Mouse (Mus musculus): ENCODE measurements at regions not wholly inside any gene's neighbourhood (a gene's known extent, or its start where the extent isn't known, plus 50 kb on each side); places are given as distances from the start of the nearest gene placed in this dataset.

GRCm38 (mm10) chr17:4464286-4464880 lies 529.7 kb upstream of the Arid1b start:
- Histone ChIP-seq H3K27me3 (no peaks in the 10 kb centered on the region), H3K27ac (peak overlapping the region; percentile 0; the same call in 1 of the 2 replicates), H3K9ac (no peak overlapping the region), H3K9me3 (no peaks in the 10 kb centered on the region), H3K4me3 (no peak overlapping the region), H3K36me3 (no peaks in the 10 kb centered on the region), H3K4me2 (no peak overlapping the region), H3K4me1 (peaks cover 12% of the 10 kb centered on the region; the same call in 1 of the 2 replicates)
- ATAC-seq (ENCODE audit: borderline replicate concordance, extremely low read depth, low FRiP score, low TSS enrichment) = peak; percentile 52; the same call in 1 of the 2 replicates
- WGBS = 33% methylated on average over 2 of the region's 2 CpGs

GRCm38 (mm10) chr17:4465741-4466140 lies 528.4 kb upstream of the Arid1b start:
- H3K4me2 ChIP-seq = no peak overlapping the region
- no peaks in the 10 kb centered on the region for H3K27me3 ChIP-seq
- ATAC-seq (ENCODE audit: borderline replicate concordance, extremely low read depth, low FRiP score, low TSS enrichment) = no peak
- H3K4me1 ChIP-seq = peaks cover 12% of the 10 kb centered on the region; the same call in 1 of the 2 replicates
- H3K36me3 ChIP-seq = no peaks in the 10 kb centered on the region
- H3K27ac ChIP-seq = no peak overlapping the region
- no peaks in the 10 kb centered on the region for H3K9me3 ChIP-seq
- 83% methylated on average over 6 of the region's 6 CpGs for WGBS
- no peak overlapping the region for H3K4me3 ChIP-seq
- no peak overlapping the region for H3K9ac ChIP-seq

DNA sequence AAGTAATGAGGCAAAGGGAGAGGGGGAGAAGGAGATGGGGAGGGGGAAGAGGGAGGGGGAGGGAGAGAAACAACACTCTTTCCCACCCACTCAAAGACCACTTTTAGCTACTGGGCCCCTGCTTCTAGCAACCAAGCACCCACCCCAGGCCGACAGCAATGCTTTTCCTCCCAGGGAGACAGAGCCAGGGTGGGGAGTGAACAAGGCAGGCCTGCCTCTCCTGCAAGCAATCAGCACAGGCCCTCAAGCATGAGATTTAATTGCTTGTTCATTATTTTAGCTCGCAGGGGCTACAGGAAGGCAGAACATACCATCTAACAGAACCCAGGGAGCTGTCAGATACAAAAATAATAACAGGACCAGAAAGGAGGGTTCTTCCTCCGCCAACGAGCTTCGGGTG lies 521.7 kb upstream of the Arid1b start:
- Histone ChIP-seq H3K4me1 (no peaks in the 10 kb centered on the region), H3K36me3 (no peaks in the 10 kb centered on the region), H3K4me2 (no peak overlapping the region), H3K9me3 (no peaks in the 10 kb centered on the region), H3K27ac (no peak overlapping the region), H3K9ac (no peak overlapping the region), H3K4me3 (no peak overlapping the region), H3K27me3 (no peaks in the 10 kb centered on the region)
- WGBS = 68% methylated on average over 5 of the region's 5 CpGs
- ATAC-seq (ENCODE audit: borderline replicate concordance, extremely low read depth, low FRiP score, low TSS enrichment) = no peak

GRCm38 (mm10) chr17:4474350-4474749 lies 519.8 kb upstream of the Arid1b start:
- H3K4me3 ChIP-seq = no peak overlapping the region
- ATAC-seq (ENCODE audit: borderline replicate concordance, extremely low read depth, low FRiP score, low TSS enrichment) = no peak
- WGBS = 70% methylated on average over 5 of the region's 5 CpGs
- H3K27me3 ChIP-seq = no peaks in the 10 kb centered on the region
- no peaks in the 10 kb centered on the region for H3K9me3 ChIP-seq
- H3K4me2 ChIP-seq = no peak overlapping the region
- H3K9ac ChIP-seq = no peak overlapping the region
- H3K36me3 ChIP-seq = no peaks in the 10 kb centered on the region
- H3K27ac ChIP-seq = no peak overlapping the region
- no peaks in the 10 kb centered on the region for H3K4me1 ChIP-seq

DNA sequence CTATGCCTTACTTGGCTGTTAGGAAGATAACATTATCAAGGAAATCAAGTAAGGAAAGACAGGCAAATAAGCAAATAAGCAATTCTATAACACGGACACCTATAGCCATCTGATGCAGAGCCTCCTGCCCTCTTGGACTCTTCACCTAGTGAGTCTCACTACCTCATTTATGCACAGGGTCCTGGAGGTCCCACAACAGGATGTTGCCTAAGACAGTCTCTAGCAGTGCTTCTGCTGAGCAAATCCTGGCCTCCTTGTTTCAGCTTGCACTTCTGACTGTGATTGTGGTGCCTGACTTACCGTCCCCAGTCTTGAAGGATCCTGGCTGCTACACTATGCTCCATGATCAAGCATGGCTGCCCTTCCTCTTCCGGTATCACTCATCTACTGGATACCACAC lies 518.5 kb upstream of the Arid1b start:
- Histone ChIP-seq H3K27ac (no peak overlapping the region), H3K4me3 (no peak overlapping the region), H3K27me3 (no peaks in the 10 kb centered on the region), H3K9ac (no peak overlapping the region), H3K36me3 (no peaks in the 10 kb centered on the region), H3K4me1 (no peaks in the 10 kb centered on the region), H3K9me3 (no peaks in the 10 kb centered on the region), H3K4me2 (no peak overlapping the region)
- ATAC-seq (ENCODE audit: borderline replicate concordance, extremely low read depth, low FRiP score, low TSS enrichment) = no peak
- WGBS = 89% methylated on average over 3 of the region's 3 CpGs

DNA sequence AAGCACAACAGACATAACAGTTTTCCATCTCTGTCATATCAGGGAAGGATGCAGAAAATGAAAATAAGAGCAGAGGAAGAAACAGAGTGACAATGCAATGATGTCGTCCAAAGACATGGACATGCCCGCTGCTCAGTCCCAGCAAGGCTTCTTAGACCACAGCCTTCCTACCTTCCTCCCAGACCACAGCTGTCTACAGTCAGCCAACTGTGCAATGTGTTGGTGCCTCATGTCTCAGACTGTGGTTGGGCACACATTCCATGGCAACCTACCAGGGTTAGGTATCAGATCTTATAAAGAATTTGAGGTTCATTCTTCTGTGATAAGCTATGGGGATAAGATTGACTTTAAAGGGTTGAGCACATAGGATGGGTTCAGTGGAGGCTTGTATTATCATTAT lies 499.7 kb upstream of the Arid1b start:
- Histone ChIP-seq H3K4me3 (no peak overlapping the region), H3K9ac (no peak overlapping the region), H3K36me3 (no peaks in the 10 kb centered on the region), H3K27ac (no peak overlapping the region), H3K27me3 (no peaks in the 10 kb centered on the region), H3K4me2 (no peak overlapping the region), H3K4me1 (no peaks in the 10 kb centered on the region), H3K9me3 (no peaks in the 10 kb centered on the region)
- no peak for ATAC-seq (ENCODE audit: borderline replicate concordance, extremely low read depth, low FRiP score, low TSS enrichment)
- 90% methylated on average over 2 of the region's 2 CpGs for WGBS

DNA sequence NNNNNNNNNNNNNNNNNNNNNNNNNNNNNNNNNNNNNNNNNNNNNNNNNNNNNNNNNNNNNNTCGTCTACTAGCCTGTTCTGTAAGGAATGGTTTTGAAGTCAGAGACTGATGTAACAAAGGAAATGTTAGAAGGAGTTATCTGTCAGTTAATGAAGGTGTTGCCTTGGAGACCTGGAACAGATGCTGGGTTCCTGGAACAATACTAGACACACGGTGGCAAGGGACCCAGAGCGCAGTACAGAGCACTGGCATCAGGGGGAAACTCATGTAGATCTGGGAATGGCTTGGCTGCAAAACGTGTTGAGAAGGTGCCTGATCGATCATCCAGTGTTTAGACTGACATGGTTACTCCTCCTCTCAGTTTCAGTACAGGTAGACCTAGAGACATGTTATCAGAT lies 493.6 kb upstream of the Arid1b start:
- no peaks in the 10 kb centered on the region for H3K36me3 ChIP-seq
- H3K27me3 ChIP-seq = no peaks in the 10 kb centered on the region
- H3K4me3 ChIP-seq = no peak overlapping the region
- no peak overlapping the region for H3K27ac ChIP-seq
- WGBS = 74% methylated on average over 5 of the region's 5 CpGs
- no peaks in the 10 kb centered on the region for H3K4me1 ChIP-seq
- no peak overlapping the region for H3K4me2 ChIP-seq
- H3K9ac ChIP-seq = no peak overlapping the region
- no peak for ATAC-seq (ENCODE audit: borderline replicate concordance, extremely low read depth, low FRiP score, low TSS enrichment)
- no peaks in the 10 kb centered on the region for H3K9me3 ChIP-seq

- Histone ChIP-seq H3K27ac (no peak overlapping the region), H3K4me3 (no peak overlapping the region), H3K4me1 (no peaks in the 10 kb centered on the region), H3K4me2 (no peak overlapping the region), H3K9me3 (no peaks in the 10 kb centered on the region), H3K27me3 (no peaks in the 10 kb centered on the region), H3K36me3 (no peaks in the 10 kb centered on the region), H3K9ac (no peak overlapping the region)
- no peak for ATAC-seq (ENCODE audit: borderline replicate concordance, extremely low read depth, low FRiP score, low TSS enrichment)
- 97% methylated on average over 1 of the region's 1 CpGs for WGBS
These were observed 493.1 kb upstream of the Arid1b start for GRCm38 (mm10) chr17:4501029-4501428.

DNA sequence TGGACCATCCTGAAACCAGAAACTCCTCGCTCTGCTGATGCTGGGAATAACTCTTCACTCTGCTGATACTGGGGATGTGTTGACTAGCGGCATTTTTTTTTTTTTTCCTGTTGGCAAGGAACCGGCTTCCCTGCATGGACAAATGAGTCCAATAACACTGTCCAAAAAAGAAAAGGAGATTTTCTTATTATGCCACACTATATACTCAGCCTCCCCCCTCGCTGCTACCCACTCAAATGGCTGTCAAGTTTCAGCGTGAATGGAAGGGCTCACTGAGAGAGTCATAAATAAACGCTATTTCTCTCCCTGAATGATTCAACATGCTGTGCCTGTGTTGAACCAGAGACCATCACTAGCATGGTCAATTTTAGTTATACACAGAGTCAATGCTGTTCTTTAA lies 489.2 kb upstream of the Arid1b start:
- H3K4me2 ChIP-seq = no peak overlapping the region
- H3K27me3 ChIP-seq = no peaks in the 10 kb centered on the region
- no peaks in the 10 kb centered on the region for H3K4me1 ChIP-seq
- no peak for ATAC-seq (ENCODE audit: borderline replicate concordance, extremely low read depth, low FRiP score, low TSS enrichment)
- no peak overlapping the region for H3K4me3 ChIP-seq
- H3K9ac ChIP-seq = no peak overlapping the region
- no peak overlapping the region for H3K27ac ChIP-seq
- WGBS = 53% methylated on average over 6 of the region's 6 CpGs
- no peaks in the 10 kb centered on the region for H3K36me3 ChIP-seq
- H3K9me3 ChIP-seq = no peaks in the 10 kb centered on the region

DNA sequence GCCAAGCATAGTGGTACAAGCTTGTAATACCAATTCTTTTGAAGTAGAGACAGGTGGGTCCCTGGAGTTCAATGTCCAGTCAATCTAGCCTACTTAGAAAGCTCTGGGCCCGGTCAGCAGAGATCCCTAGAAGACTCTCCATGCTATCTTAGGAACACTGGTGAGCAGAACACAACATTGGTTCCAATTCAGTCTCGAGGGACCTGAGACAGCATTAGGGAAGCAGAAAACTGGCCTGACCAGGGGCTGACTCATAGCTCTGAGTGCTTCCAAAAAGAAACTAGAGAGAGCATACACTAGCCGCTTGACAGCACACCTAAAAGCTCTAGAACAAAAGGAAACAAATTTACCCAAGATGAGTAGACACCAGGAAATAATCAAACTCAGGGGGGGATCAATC lies 484.6 kb upstream of the Arid1b start:
- Histone ChIP-seq H3K4me2 (no peak overlapping the region), H3K9me3 (no peaks in the 10 kb centered on the region)
- no peak for ATAC-seq (ENCODE audit: borderline replicate concordance, extremely low read depth, low FRiP score, low TSS enrichment)

DNA sequence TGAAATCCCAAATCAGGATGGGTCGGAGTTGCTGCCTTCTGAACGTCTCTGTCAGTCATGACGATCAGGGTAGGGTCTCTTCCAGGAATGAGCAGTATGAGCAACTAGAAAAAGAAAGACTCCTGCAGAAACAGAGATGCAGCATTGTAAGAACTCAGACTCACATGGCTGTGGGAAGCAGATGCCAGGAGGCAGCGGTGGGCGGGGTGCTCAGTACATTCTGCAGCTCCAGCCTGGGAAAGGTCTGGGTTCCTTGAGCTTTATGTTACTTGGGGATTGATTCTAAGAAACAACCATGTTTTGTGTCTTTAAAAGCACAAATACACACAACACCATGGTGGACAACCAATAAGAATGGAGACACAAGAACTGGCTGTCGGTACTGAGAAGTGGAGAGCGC lies 478.0 kb upstream of the Arid1b start:
- Histone ChIP-seq H3K27ac (no peak overlapping the region), H3K36me3 (no peaks in the 10 kb centered on the region), H3K27me3 (no peaks in the 10 kb centered on the region), H3K9ac (no peak overlapping the region), H3K4me2 (no peak overlapping the region), H3K9me3 (no peaks in the 10 kb centered on the region), H3K4me3 (no peak overlapping the region), H3K4me1 (no peaks in the 10 kb centered on the region)
- WGBS = 82% methylated on average over 7 of the region's 7 CpGs
- no peak for ATAC-seq (ENCODE audit: borderline replicate concordance, extremely low read depth, low FRiP score, low TSS enrichment)

More for the DNA sequence above, 484.6 kb upstream of the Arid1b start:
- H3K36me3 ChIP-seq = no peaks in the 10 kb centered on the region
- no peak overlapping the region for H3K4me3 ChIP-seq
- H3K27ac ChIP-seq = no peak overlapping the region
- no peaks in the 10 kb centered on the region for H3K27me3 ChIP-seq
- 68% methylated on average over 3 of the region's 3 CpGs for WGBS
- H3K4me1 ChIP-seq = no peaks in the 10 kb centered on the region
- H3K9ac ChIP-seq = no peak overlapping the region

DNA sequence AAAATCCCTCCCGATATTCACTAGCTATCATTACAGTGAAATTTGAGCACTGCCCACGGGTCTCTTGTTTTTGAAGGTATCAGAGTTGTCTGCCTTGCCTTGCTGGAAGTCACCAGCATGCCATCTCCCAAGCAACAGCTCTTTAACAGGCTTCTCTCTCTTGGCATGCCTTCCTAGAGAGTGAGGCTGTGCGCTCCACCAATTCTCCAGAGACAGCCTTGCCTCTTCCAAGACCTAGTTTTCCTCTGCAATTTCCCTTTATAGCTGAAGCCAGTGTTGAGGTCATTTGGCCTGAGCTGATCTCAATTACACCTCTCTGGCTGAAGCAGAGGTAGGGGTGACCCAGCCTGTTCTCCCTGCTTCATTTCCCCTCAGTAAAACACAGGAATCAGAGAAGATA lies 477.3 kb upstream of the Arid1b start:
- Histone ChIP-seq H3K4me3 (no peak overlapping the region), H3K27me3 (no peaks in the 10 kb centered on the region), H3K27ac (no peak overlapping the region), H3K4me1 (no peaks in the 10 kb centered on the region), H3K4me2 (no peak overlapping the region), H3K9me3 (no peaks in the 10 kb centered on the region), H3K9ac (no peak overlapping the region), H3K36me3 (no peaks in the 10 kb centered on the region)
- no peak for ATAC-seq (ENCODE audit: borderline replicate concordance, extremely low read depth, low FRiP score, low TSS enrichment)
- WGBS = 73% methylated on average over 3 of the region's 3 CpGs

- Histone ChIP-seq H3K27me3 (no peaks in the 10 kb centered on the region), H3K4me2 (no peak overlapping the region), H3K4me1 (no peaks in the 10 kb centered on the region), H3K36me3 (no peaks in the 10 kb centered on the region), H3K9me3 (no peaks in the 10 kb centered on the region), H3K27ac (no peak overlapping the region), H3K4me3 (no peak overlapping the region), H3K9ac (no peak overlapping the region)
- 76% methylated on average over 4 of the region's 4 CpGs for WGBS
- no peak for ATAC-seq (ENCODE audit: borderline replicate concordance, extremely low read depth, low FRiP score, low TSS enrichment)
These were observed 473.1 kb upstream of the Arid1b start for GRCm38 (mm10) chr17:4521031-4521430.

Measured in lung, embryonic 15.5 days (tissue).